Mouse (Mus musculus) olfactory bulb, adult 2 months (tissue): ENCODE data around the gene Nfe2l3.

Experiments used
- CTCF ChIP-seq: fragments of 200-500 bp; IDR thresholded peaks from 2 replicates; pipeline ENCODE4 v1.5.1; 2012; ENCODE audit warnings: low read depth, mild to moderate bottlenecking, low read length, moderate library complexity; ENCODE audit not compliant: insufficient read depth
- POLR2A ChIP-seq: fragments of 200-500 bp; IDR thresholded peaks from 2 replicates; pipeline ENCODE4 v1.6.1; 2012; ENCODE audit warnings: mild to moderate bottlenecking, low read depth, low read length, moderate library complexity; ENCODE audit not compliant: insufficient read depth

- TF ChIP-seq POLR2A (no peak), CTCF (no peak)
Observed at GRCm38 (mm10) chr6:51424537-51424936, 7.9 kb upstream of the Nfe2l3 start.
